Mouse (Mus musculus) MEL (cell line): ENCODE measurements around the gene Eif2ak4.

Experiments used
- CTCF ChIP-seq, 3 experiments: IDR thresholded peaks in 2 of 3; conservative IDR thresholded peaks in 1 of 3; 2 replicates each; pipeline ENCODE4 v1.5.1; 2011 to 2012; ENCODE audit warnings: low read length in 3 of 3, low read depth in 2 of 3, mild to moderate bottlenecking in 2 of 3, improper control_type of control experiment in 1 of 3, inconsistent platforms in 1 of 3, mixed read lengths in 1 of 3, moderate library complexity in 1 of 3; ENCODE audit not compliant: control insufficient read depth in 1 of 3, insufficient read depth in 1 of 3, poor library complexity in 1 of 3, severe bottlenecking in 1 of 3
- E2F4 ChIP-seq: IDR thresholded peaks from 2 replicates; pipeline ENCODE4 v1.6.1; 2011; ENCODE audit warnings: low read depth, low read length, improper control_type of control experiment, borderline replicate concordance
- JUND ChIP-seq: IDR thresholded peaks from 2 replicates; pipeline ENCODE4 v1.6.1; 2011; ENCODE audit warnings: low read depth, mild to moderate bottlenecking, improper control_type of control experiment, low read length
- MXI1 ChIP-seq: IDR thresholded peaks from 2 replicates; pipeline ENCODE4 v1.6.1; 2011; ENCODE audit warnings: mild to moderate bottlenecking, low read depth, low read length, improper control_type of control experiment
- MYC ChIP-seq: IDR thresholded peaks from 2 replicates; pipeline ENCODE4 v1.6.1; 2011; ENCODE audit warnings: low read depth, mild to moderate bottlenecking, low read length, improper control_type of control experiment, moderate library complexity
- POLR2A ChIP-seq, 2 experiments: IDR thresholded peaks; 2 replicates each; pipeline ENCODE4 v1.6.1; 2011 to 2012; ENCODE audit warnings: low read length in 2 of 2, mild to moderate bottlenecking in 2 of 2, control low read depth in 1 of 2, improper control_type of control experiment in 1 of 2, low read depth in 1 of 2, moderate library complexity in 1 of 2; ENCODE audit not compliant: control insufficient read depth in 1 of 2, insufficient read depth in 1 of 2, poor library complexity in 1 of 2

GRCm38 (mm10) chr2:118422385-118422784 is 34.0 kb downstream of the Eif2ak4 start:
- TF ChIP-seq POLR2A (IDR thresholded peaks at IDR 0.05; ENCODE audit: control insufficient read depth in 1 of 2, insufficient read depth in 1 of 2, low read depth in 1 of 2, low read length in 2 of 2, poor library complexity in 1 of 2), result no peak
- TF ChIP-seq E2F4, result no peak
- no peak for TF ChIP-seq MYC
- TF ChIP-seq JUND, result no peak
- no peak for TF ChIP-seq CTCF (IDR thresholded peaks at IDR 0.05 in 2 of 3, conservative IDR thresholded peaks at IDR 0.05 in 1 of 3; ENCODE audit: control insufficient read depth in 1 of 3, insufficient read depth in 1 of 3, low read depth in 2 of 3, low read length in 3 of 3, poor library complexity in 1 of 3, severe bottlenecking in 1 of 3)
- TF ChIP-seq MXI1, result no peak
